Mouse (Mus musculus) testis, adult 2 months (tissue): ENCODE measurements around the gene Hs3st5.

Source experiments
- CTCF ChIP-seq: fragments of 200-500 bp; IDR thresholded peaks from 2 replicates; pipeline ENCODE4 v1.5.1; 2012; ENCODE audit warnings: low read depth, mild to moderate bottlenecking, inconsistent platforms, low read length, moderate library complexity; ENCODE audit not compliant: control insufficient read depth, insufficient read depth, insufficient replicate concordance
- POLR2A ChIP-seq: fragments of 200-500 bp; IDR thresholded peaks from 2 replicates; pipeline ENCODE4 v1.6.1; 2012; ENCODE audit warnings: low read depth, mild to moderate bottlenecking, inconsistent platforms, low read length, moderate library complexity; ENCODE audit not compliant: control insufficient read depth

- TF ChIP-seq POLR2A (no peak), CTCF (no peak)
These were observed 268.3 kb downstream of the Hs3st5 start for GRCm38 (mm10) chr10:36774898-36775297.
